Mouse (Mus musculus) urinary bladder, postnatal 4 days (tissue): ENCODE data around the gene Hfe2.
"Not testable (repeated sequence)": the region's sequence is repeated elsewhere in the genome, so short reads cannot be mapped to it uniquely, and the experiment has no call there.

Experiments
- DNase-seq, 2 experiments: peaks; one replicate each; pipeline ENCODE4 v3.0.0; 2021 to 2022; ENCODE audit warnings: low spot score in 2 of 2

Hfe2 gene

DNA sequence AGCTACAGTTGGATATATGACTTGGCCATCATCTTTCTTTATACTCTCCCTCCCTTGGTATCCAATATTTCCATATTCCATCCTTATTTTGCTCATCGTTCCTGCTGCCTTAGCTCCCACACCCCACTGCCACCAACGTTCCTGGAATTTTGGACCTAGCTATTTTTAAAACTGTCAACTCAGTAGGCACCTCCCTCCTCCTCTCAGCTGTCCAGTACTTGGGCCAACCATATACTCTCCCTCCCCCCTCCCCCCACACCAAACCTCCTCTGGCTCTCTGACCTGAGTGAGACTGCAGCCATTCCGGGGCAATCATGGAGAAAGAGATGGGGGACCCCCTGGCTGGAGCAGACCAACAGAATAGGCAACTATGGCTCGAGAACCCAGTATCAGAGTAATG lies at the start of gene Hfe2:
Gene Hfe2, plus strand, starts transcription at position 259 of the 400 bp plus-strand sequence.
- no peak for DNase-seq

- DNase-seq = no peak
Observed at GRCm38 (mm10) chr3:96477084-96477483, 47.9 kb upstream of the Hfe2 start.

DNA sequence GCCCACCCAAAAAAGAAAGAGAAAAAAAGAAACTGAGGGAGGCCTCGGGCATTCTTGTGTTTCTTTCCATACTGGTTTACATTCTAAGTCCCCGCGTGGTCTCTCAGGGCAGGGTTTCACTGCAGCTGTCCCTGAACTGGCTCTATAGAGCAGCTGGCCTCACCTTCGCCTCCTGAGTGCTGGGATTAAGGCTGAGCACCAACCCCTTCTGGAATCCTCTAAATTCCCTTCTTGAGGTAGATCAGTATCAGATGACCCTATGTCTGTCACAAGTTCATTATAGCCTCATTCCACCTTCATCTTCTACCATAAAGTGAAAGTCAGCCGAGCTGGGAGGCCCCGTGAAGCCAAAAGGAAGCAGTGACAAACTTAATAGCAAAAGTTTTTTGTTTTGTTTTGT lies 47.4 kb upstream of the Hfe2 start:
- DNase-seq = no peak

- no peak for DNase-seq
Observed at GRCm38 (mm10) chr3:96479249-96479648, 45.7 kb upstream of the Hfe2 start.

GRCm38 (mm10) chr3:96480684-96481270 lies 44.2 kb upstream of the Hfe2 start:
- no peak for DNase-seq

GRCm38 (mm10) chr3:96481856-96482255 lies 43.1 kb upstream of the Hfe2 start:
- peak in 1 of 2 experiments; percentile 43 for DNase-seq

DNA sequence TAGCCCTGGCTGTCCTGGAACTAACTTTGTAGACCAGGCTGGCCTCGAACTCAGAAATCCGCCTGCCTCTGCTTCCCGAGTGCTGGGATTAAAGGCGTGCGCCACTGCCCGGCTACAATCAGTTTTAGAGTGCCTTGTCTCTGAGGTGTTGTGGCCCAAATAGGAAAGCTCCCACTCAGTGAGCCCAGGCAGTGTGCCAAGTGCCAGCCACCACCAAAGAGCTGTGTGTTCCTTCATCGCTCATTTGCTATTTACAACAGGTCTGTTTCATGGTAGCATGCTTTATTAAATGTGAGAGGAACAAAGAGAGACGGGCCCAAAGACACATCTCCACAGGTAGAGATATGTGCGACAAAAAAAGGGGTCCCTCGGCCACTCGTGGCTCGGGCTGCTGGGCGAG lies 42.5 kb upstream of the Hfe2 start:
- peak in 1 of 2 experiments; percentile 32 for DNase-seq

GRCm38 (mm10) chr3:96483044-96483443 lies 41.9 kb upstream of the Hfe2 start:
- not testable (repeated sequence) for DNase-seq

DNA sequence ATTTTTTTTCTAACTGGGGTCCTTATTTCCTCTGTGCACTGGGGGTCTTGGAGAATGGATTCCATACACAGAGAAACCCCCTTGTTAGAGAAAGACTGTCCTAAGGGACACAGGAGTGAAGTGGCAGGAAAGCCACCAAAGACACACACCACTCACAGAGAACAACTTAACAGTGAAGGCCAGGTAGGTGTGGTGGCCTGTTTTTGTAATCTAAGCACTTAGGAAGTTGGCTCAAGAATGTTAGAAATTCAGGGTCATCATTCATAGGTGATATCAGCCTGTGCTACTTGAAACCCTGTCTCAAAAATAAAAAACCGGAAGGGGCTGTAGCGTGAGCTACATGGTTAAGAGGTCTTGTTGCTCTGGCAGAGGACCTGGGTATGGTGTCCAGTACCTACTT lies 41.0 kb upstream of the Hfe2 start:
- no peak for DNase-seq

- no peak for DNase-seq
Observed at GRCm38 (mm10) chr3:96484921-96485320, 40.1 kb upstream of the Hfe2 start.

- no peak for DNase-seq
Observed at GRCm38 (mm10) chr3:96485361-96485760, 39.6 kb upstream of the Hfe2 start.

DNA sequence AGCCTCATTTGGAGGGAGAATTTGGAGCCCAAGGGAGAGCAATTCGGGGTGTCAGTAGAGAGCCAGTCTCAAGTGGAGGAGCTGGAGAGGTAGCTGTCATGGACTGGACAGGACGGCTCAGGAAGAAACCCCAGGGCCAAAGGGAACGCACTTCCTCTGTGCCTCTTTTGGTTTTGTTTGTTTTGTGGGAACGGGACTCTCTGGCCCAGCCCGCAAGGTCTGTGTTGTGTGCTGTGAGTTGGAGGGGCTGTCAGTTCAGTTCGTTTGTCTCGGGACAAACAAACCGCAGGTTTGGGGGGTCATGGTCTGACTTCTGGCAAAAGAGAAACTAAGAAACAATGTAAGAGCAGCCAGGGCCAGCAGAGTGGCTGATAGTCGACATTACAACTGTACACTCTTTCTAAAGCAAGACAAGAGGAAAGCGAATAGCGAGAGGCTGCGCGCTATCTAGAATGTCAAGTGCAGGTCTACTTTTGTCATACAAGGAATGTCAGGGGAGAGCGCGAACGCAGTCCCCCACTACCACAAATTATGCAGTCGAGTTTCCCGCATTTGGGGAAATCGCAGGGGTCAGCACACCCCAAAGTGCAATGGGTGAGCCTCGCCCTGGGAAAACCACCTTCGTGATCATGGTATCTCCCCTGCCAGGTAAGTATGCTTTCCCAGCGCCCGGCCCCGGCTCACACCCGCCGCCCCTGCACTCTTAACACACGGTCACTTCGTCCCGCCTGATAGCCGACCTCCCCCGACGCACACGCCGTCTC lies 38.7 kb upstream of the Hfe2 start:
- not testable (repeated sequence) for DNase-seq

DNA sequence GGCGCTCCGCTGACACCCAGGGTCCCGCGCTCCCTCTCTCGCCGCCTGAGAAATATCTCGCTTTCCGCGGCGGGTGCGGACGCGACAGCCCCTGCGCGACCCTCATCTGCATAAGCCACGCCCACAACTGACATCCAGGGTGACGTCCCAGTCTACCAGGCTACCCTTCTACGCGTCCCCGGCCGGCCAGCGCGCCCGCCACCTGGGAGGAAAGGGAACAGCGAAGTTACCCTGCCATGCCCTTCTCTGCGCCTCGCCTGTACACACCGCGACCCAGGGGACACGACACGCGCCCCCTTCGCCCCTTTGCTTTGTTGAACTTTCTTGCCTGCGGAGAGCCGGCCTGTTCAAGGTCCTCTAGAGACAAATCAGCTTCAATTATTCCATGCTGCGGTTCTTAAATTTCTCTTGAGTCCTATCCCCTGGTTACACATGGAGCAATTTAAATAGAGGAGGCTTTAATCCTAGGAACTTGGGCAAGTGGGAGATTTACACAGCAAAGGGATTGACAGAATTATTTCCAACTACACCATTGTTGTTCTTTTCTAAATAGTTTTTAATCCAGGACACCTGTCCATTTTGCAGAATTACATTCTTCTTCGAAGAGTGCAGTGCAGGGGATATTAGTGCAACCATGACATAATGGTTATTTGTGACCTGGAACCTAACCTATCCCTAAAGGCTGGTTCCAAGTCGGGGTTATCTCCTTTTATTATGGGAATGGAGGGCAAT lies 38.0 kb upstream of the Hfe2 start:
- not testable (repeated sequence) for DNase-seq

DNA sequence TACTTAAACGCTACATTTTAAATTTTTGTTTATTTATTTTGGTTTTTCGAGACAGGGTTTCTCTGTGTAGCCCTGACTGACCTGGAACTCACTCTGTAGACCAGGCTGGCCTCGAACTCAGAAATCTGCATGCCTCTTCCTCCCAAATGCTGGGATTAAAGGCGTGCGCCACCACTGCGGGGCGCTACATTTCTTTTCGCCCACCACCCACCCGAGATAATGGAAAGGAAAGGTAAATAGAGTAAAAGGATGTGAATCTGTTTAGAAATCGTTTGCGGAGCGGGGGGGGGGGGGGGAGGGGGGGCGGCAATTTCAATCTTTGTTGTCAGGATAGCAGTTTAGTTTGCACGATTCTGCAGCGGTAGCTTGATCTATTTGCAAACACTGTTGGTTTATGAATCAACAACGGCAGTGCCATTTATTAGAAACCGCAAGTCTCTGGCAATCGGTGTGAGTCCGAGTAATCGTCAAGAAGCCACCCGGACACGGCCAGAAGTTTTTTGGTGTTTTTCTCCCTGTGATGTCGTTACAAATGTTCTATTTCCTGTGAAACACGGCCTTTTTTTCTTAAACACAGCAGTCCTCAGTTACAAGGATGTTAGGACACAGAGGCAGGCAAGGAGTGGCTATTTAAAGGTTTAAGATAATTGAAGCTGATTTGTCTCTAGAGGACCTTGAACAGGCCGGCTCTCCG lies 37.2 kb upstream of the Hfe2 start:
- DNase-seq = no peak

GRCm38 (mm10) chr3:96488290-96488906 lies 36.6 kb upstream of the Hfe2 start:
- not testable (repeated sequence) for DNase-seq

- peak in 1 of 2 experiments; percentile 6 for DNase-seq
Observed at GRCm38 (mm10) chr3:96488907-96489629, 35.9 kb upstream of the Hfe2 start.

DNA sequence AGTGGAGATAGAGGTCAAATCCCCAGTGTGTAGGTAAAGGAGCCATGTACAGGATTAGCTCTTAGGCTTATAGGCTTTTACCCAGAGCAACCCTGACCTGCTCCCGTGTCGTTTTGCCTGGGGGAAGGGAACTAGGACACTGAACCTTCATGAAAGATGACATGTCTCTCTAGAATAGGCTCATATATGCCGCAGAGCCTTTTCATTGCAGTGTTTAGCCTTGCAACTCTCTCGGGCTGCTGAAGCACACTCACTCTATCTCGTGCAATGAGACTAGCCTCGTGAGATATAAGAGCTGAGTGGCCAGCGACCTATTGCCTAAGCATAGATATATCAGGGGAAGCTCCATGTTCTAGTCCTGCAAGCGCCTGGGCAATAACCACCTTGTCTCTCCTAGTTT lies 35.3 kb upstream of the Hfe2 start:
- DNase-seq = not testable (repeated sequence)

GRCm38 (mm10) chr3:96494456-96494855 lies 30.5 kb upstream of the Hfe2 start:
- not testable (repeated sequence) for DNase-seq

GRCm38 (mm10) chr3:96494912-96495311 lies 30.1 kb upstream of the Hfe2 start:
- DNase-seq = no peak

GRCm38 (mm10) chr3:96495490-96496210 lies 29.3 kb upstream of the Hfe2 start:
- DNase-seq = no peak
